Mouse (Mus musculus) olfactory bulb, adult 2 months (tissue): Measurements from ENCODE around the gene Auts2.

Experiments used
- CTCF ChIP-seq: fragments of 200-500 bp; IDR thresholded peaks from 2 replicates; pipeline ENCODE4 v1.5.1; 2012; ENCODE audit warnings: low read depth, mild to moderate bottlenecking, low read length, moderate library complexity; ENCODE audit not compliant: insufficient read depth
- POLR2A ChIP-seq: fragments of 200-500 bp; IDR thresholded peaks from 2 replicates; pipeline ENCODE4 v1.6.1; 2012; ENCODE audit warnings: mild to moderate bottlenecking, low read depth, low read length, moderate library complexity; ENCODE audit not compliant: insufficient read depth

DNA sequence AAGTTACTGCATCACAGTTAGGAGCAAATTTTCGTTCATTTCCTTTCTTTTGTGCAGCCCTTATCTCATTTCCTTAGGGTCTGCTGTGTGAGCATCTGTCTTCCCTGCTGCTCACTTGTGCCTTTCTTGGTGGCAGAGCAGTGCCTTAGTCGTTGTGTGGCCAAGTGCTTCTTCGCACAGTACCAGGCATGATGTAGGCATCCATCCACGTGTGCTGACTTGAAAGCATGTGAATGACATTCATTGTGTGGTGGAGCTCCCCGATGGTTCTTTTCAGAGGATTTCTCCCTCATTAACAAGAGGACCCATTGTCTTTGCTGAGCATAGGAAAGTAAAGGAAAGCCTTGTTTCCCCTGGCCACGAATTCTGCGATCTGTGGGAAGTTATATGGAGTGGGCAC lies 36.6 kb upstream of the Auts2 start:
- no peak for TF ChIP-seq CTCF
- no peak for TF ChIP-seq POLR2A
